Mouse (Mus musculus) liver, embryonic 14.5 days (tissue): ENCODE measurements around the gene Tedc1. TPM values are rescaled to one million over a fixed set of nuclear protein-coding genes. Genes with fewer than 3 reads are reported as not detected.
A peak's percentile ranks its signal among the peaks of the same experiment; 100 is the strongest.

Experiments used
- ATAC-seq: fragments of 200-750 bp; cut with Nextera tagmentation; 2 replicates; pipeline ENCODE4 v1.8.0; 2017; ENCODE audit warnings: moderate number of reproducible peaks, mild to moderate bottlenecking, moderate library complexity; ENCODE audit not compliant: insufficient read depth
- DNase-seq, 3 experiments: peaks; one replicate each; pipeline ENCODE4 v3.0.0-alpha.2; 2012 to 2013; ENCODE audit warnings: low read depth in 3 of 3, low spot score in 3 of 3
- H3K27ac ChIP-seq: fragments of 300-500 bp; sonication (generic); 2 replicates; pipeline ENCODE4 v1.5.1; 2014; ENCODE audit warnings: moderate library complexity, mild to moderate bottlenecking, control low read depth, inconsistent platforms
- H3K27me3 ChIP-seq: fragments of 300-500 bp; sonication (generic); 2 replicates; pipeline ENCODE4 v1.6.1; 2014; ENCODE audit warnings: mild to moderate bottlenecking, low read length, moderate library complexity; ENCODE audit not compliant: control insufficient read depth, insufficient read depth
- H3K36me3 ChIP-seq: fragments of 300-500 bp; sonication (generic); replicated peaks from 2 replicates; pipeline ENCODE4 v1.6.1; 2014; ENCODE audit warnings: low read depth; ENCODE audit not compliant: control insufficient read depth, insufficient read depth
- H3K4me1 ChIP-seq, 2 experiments: fragments of 200-500 bp in 1 of 2; fragments of 300-500 bp in 1 of 2; sonication (generic) in 1 of 2; replicated peaks; 2 replicates each; pipeline ENCODE4 v1.6.1; 2012 to 2014; ENCODE audit warnings: antibody characterized with exemption in 1 of 2, inconsistent platforms in 1 of 2, low read length in 1 of 2; ENCODE audit not compliant: control insufficient read depth in 2 of 2, insufficient read depth in 2 of 2
- H3K4me2 ChIP-seq: fragments of 300-500 bp; sonication (generic); 2 replicates; pipeline ENCODE4 v1.6.1; 2014; ENCODE audit warnings: low read depth, mild to moderate bottlenecking, control low read depth, moderate library complexity
- H3K4me3 ChIP-seq, 2 experiments: fragments of 200-500 bp in 1 of 2; fragments of 300-500 bp in 1 of 2; sonication (generic) in 1 of 2; 2 replicates each; pipeline ENCODE4 v1.5.1; 2012 to 2014; ENCODE audit warnings: low read depth in 2 of 2, low read length in 2 of 2, mild to moderate bottlenecking in 2 of 2, control low read depth in 1 of 2, inconsistent platforms in 1 of 2, moderate library complexity in 1 of 2; ENCODE audit not compliant: insufficient read depth in 1 of 2
- H3K9ac ChIP-seq: fragments of 300-500 bp; sonication (generic); replicated peaks from 2 replicates; pipeline ENCODE4 v1.6.1; 2014; ENCODE audit warnings: mild to moderate bottlenecking, control low read depth, moderate library complexity
- H3K9me3 ChIP-seq: fragments of 300-500 bp; sonication (generic); 2 replicates; pipeline ENCODE4 v1.6.1; 2016; ENCODE audit warnings: low read length, mixed read lengths; ENCODE audit not compliant: control insufficient read depth
- CTCF ChIP-seq: IDR thresholded peaks from 2 replicates; pipeline ENCODE4 v1.5.1; 2016; ENCODE audit warnings: antibody characterized with exemption, low read depth, control low read depth
- EP300 ChIP-seq: IDR thresholded peaks from 2 replicates; pipeline ENCODE4 v1.6.1; 2016; ENCODE audit warnings: antibody characterized with exemption, low read depth
- WGBS: fragments of 180-500 bp; shearing (Covaris S2); extraction: QIAGEN DNeasy Blood & Tissue Kit; methylation state at CpG from one replicate; pipeline ENCODE4 v1.1.7; 2014; ENCODE audit not compliant: insufficient replicate concordance; 5-methylcytosine and 5-hydroxymethylcytosine counted together
- polyA plus RNA-seq, 2 experiments: library from polyadenylated mRNA; depleted of rRNA in 1 of 2; stranded (reverse) in 1 of 2; unstranded in 1 of 2; fragments of >200 nt; fragmentation: Nextera tagmentation in 1 of 2; extraction: Ambion mirVana in 1 of 2; gene quantifications; 2 replicates each; pipeline versions ENCODE4 v1.2.1 to v1.2.3; 2012 to 2014

Tedc1 gene
- polyA plus RNA-seq (2012; rRNA removed) (8.2 and 12.0 TPM in 2 replicates), polyA plus RNA-seq (2014; fragmentation: Nextera tagmentation; extraction: Ambion mirVana) (6.4 and 6.8 TPM in 2 replicates)

DNA sequence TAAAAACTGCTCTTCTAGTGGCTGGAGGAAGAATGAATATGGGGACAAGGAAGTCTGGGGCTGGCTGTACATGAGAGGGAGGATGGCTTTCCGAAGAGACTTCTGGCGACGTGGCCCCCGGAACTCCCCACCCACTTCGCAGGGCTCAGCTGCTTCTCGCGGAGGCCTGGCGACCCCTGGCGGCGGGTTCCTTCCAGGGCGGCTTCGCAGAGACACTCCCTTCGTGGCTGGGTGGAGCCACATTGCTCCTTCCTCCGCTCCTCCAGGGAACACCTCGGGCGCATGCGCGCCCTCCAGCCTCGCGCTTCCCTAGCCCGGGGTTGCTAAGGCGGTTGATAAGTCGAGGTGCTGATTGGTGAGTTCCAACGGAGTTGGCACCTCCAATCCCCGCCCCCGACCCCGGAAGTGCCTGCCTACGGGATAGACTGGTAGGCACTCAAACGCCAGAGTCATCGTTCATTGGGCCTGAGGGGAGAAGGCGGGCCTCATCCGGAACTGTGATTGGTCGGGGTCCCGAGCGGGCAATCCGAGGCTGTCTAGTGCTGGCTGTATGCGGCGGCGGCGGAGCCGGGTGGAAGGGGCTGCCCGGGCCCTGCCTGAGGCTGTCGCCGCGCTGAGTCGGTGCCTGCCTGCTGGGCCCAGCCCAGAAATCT, at the start of gene Tedc1:
Gene Tedc1, plus strand, starts transcription at position 535 of the 653 bp plus-strand sequence.
- ATAC-seq, result peak; percentile 95
- Histone ChIP-seq H3K4me2 (peak within 1 kb of the TSS; percentile 99), H3K4me3 (peak within 1 kb of the TSS; percentile 73 to 89), H3K27ac (peak within 1 kb of the TSS; percentile 32), H3K36me3 (no peaks in the 10 kb centered on the region), H3K4me1 (peaks cover 14 to 20% of the 10 kb centered on the region in 2 experiments), H3K9me3 (no peaks in the 10 kb centered on the region), H3K27me3 (peaks cover 9% of the 10 kb centered on the region), H3K9ac (peak within 1 kb of the TSS; percentile 85)
- TF ChIP-seq EP300, result no peak
- TF ChIP-seq CTCF, result peak; percentile 100
- under 1% methylated on average over 46 of the region's 46 CpGs for WGBS
- DNase-seq, result peak; percentile 99 to 100 (median 99)

- Histone ChIP-seq H3K4me1 (peaks cover 35 to 50% of the 10 kb centered on the region in 2 experiments), H3K4me2 (peak overlapping the region; percentile 59), H3K9ac (peak overlapping the region; percentile 67), H3K9me3 (no peaks in the 10 kb centered on the region), H3K4me3 (peak overlapping the region in 1 of 2 experiments; percentile 7; a peak in 3 of 4 replicates), H3K36me3 (peaks cover 4% of the 10 kb centered on the region), H3K27me3 (no peaks in the 10 kb centered on the region), H3K27ac (peak overlapping the region; percentile 93)
- ATAC-seq (peak; percentile 93), DNase-seq (peak; percentile 73 to 83 (median 82))
- WGBS, result 18% methylated on average over 4 of the region's 4 CpGs
- no peak for TF ChIP-seq CTCF
- peak; percentile 93 for TF ChIP-seq EP300
Observed at GRCm38 (mm10) chr12:113107431-113108124, 48.6 kb upstream of the Tedc1 start.

- WGBS, result 84% methylated on average over 17 of the region's 17 CpGs
- Histone ChIP-seq H3K4me2 (no peak overlapping the region), H3K4me3 (no peak overlapping the region), H3K9me3 (no peaks in the 10 kb centered on the region), H3K27me3 (no peaks in the 10 kb centered on the region), H3K27ac (peak overlapping the region; percentile 93), H3K36me3 (peaks cover 7% of the 10 kb centered on the region), H3K9ac (no peak overlapping the region), H3K4me1 (peaks cover 35 to 48% of the 10 kb centered on the region in 2 experiments)
- DNase-seq, result no peak
- no peak for ATAC-seq
- no peak for TF ChIP-seq CTCF
- no peak for TF ChIP-seq EP300
Observed at GRCm38 (mm10) chr12:113108528-113109283, 47.5 kb upstream of the Tedc1 start.

- no peak for ATAC-seq
- TF ChIP-seq CTCF (no peak), EP300 (no peak)
- peaks cover 27 to 39% of the 10 kb centered on the region in 2 experiments for H3K4me1 ChIP-seq
Observed at GRCm38 (mm10) chr12:113109801-113110200, 46.4 kb upstream of the Tedc1 start.

DNA sequence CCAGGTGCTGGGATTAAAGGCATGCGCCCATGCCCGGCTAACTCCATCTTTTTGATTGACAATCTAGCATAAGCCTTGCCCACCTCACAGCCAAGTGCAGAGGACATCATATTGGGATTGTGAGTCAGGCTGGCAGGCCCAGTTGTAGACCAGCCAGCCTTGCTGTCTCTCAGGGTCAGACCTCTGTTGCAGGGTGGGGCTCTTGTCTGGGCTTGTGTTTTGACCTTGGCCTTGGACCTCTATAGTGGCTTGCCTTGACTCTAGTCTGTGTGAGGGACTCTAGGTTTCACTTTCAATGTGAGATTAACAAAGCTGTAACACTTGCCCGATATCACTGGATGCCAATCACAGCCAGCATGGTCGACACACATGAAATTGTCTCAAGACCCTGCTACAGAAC, 42.1 kb upstream of the Tedc1 start:
- no peak overlapping the region for H3K4me2 ChIP-seq
- peaks cover 25% of the 10 kb centered on the region for H3K36me3 ChIP-seq
- no peak for ATAC-seq
- no peak for DNase-seq
- H3K9me3 ChIP-seq, result no peaks in the 10 kb centered on the region
- TF ChIP-seq EP300, result no peak
- TF ChIP-seq CTCF, result no peak
- H3K27ac ChIP-seq, result no peak overlapping the region
- no peak overlapping the region for H3K4me3 ChIP-seq
- H3K27me3 ChIP-seq, result no peaks in the 10 kb centered on the region
- no peaks in the 10 kb centered on the region for H3K4me1 ChIP-seq
- no peak overlapping the region for H3K9ac ChIP-seq
- WGBS, result 84% methylated on average over 4 of the region's 4 CpGs

More at GRCm38 (mm10) chr12:113109801-113110200, 46.4 kb upstream of the Tedc1 start:
- H3K4me3 ChIP-seq, result no peak overlapping the region
- H3K9me3 ChIP-seq, result no peaks in the 10 kb centered on the region
- H3K27ac ChIP-seq, result no peak overlapping the region
- DNase-seq, result no peak
- 83% methylated on average over 10 of the region's 10 CpGs for WGBS
- H3K27me3 ChIP-seq, result no peaks in the 10 kb centered on the region
- peaks cover 12% of the 10 kb centered on the region for H3K36me3 ChIP-seq
- no peak overlapping the region for H3K4me2 ChIP-seq
- no peak overlapping the region for H3K9ac ChIP-seq
